Mouse (Mus musculus): ENCODE measurements around the gene Anxa2. TPM values are rescaled to one million over a fixed set of nuclear protein-coding genes. Genes with fewer than 3 reads are reported as not detected.

The Anxa2 gene
- total RNA-seq, 2 experiments from 2014 or later = 8.5 to 9.4 TPM

- DNase-seq (ENCODE audit: extremely low spot score in 1 of 2, low spot score in 1 of 2) = no peak
Measured at GRCm38 (mm10) chr9:69457747-69458625, 4.6 kb downstream of the Anxa2 start.

DNA sequence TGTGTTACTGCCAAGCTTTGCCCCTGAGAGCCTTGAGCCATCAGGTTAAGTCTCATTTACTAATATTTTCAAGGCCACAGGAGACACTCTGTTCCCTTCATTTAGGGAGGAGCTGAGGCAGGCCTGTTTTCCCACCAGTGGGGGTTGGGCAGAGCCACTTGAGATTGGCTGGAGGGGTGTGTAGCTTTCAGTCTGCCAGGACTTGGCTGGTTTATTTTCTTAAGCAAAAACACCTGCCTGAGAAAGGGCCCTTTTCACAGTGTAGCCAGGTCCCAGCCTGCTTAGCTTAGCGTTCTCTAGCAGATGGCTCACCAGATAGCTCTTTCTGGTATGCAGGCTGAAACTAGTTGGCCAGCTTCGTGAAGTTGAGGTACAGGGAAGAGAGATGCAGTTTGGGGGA, 5.6 kb downstream of the Anxa2 start:
- DNase-seq (ENCODE audit: extremely low spot score in 1 of 2, low spot score in 1 of 2) = no peak

- DNase-seq (ENCODE audit: extremely low spot score in 1 of 2, low spot score in 1 of 2) = no peak
Measured at GRCm38 (mm10) chr9:69459876-69460275, 6.5 kb downstream of the Anxa2 start.

DNA sequence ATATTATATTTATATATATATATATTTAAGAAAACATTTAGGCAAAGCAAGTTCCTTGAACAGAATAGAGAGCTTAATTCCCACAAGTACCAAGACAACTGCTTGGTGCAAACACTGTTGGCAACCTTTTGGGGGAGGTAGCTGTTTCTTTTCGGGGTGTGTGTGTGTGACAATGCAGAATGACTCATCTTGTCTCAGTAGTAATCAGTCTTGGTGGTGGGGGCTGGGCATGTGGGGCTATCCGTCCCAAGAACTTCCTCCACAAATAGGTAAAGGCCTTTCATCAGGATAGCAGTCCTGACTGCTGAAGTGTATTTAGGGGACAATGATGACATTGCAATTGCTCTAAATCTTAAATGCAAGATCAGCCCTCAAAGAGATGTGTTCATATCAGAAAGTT, 9.6 kb downstream of the Anxa2 start:
- no peak for DNase-seq (ENCODE audit: extremely low spot score in 1 of 2, low spot score in 1 of 2)

GRCm38 (mm10) chr9:69464109-69464756, 10.8 kb downstream of the Anxa2 start:
- no peak for DNase-seq (ENCODE audit: extremely low spot score in 1 of 2, low spot score in 1 of 2)

GRCm38 (mm10) chr9:69466098-69466497, 12.7 kb downstream of the Anxa2 start:
- no peak for DNase-seq (ENCODE audit: extremely low spot score in 1 of 2, low spot score in 1 of 2)

DNA sequence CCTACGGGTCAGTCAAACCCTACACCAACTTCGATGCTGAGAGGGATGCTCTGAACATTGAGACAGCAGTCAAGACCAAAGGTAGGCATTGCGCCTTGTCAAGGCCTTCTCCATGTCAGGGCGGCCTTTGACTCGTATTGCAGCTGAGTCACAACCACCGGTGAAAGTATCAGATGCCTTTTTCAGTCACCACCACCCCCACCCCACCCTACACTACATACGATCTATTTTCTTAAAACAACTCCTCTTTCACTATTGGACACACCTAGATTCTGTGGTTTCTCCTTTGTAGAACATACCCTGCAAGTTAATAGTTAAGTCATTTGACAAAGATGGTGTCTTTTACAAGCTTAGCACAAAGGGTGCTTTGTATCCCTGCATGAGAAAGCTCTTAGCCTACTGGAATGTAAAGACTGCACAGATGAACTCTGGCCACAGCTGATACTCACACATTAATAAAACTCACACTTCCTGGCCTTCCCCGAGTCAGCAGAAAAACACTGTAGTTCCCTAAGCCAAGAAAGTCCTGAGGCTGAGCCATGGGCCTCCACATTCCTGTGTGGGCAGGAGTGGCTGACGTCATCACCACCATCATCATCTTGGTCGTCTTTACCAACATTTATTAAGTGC, 14.0 kb downstream of the Anxa2 start:
- DNase-seq (ENCODE audit: extremely low spot score in 1 of 2, low spot score in 1 of 2) = no peak

DNA sequence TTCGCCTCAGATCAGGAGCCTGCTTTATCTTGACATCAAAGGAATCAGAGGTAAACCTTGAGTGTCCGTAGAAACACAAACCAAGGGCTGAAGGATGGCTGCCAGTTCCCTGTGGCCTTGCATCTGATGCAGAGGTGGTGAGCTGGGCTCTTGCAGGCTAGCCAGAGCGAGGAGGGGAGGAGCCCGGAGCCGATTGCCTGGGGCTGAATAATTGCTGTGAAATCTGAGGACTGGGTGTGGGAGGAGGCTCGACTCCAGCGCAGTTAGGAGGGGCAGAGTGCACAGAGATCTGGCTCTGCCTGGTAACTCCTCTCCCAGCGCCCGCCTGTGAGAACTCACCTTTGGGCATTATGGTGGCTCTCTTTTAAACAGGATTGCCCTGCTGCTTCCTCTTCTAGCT, 15.6 kb downstream of the Anxa2 start:
- no peak for DNase-seq (ENCODE audit: extremely low spot score in 1 of 2, low spot score in 1 of 2)

GRCm38 (mm10) chr9:69470362-69470761, 16.9 kb downstream of the Anxa2 start:
- no peak for DNase-seq (ENCODE audit: extremely low spot score in 1 of 2, low spot score in 1 of 2)

- no peak for DNase-seq (ENCODE audit: extremely low spot score in 1 of 2, low spot score in 1 of 2)
Measured at GRCm38 (mm10) chr9:69470921-69471320, 17.5 kb downstream of the Anxa2 start.

DNA sequence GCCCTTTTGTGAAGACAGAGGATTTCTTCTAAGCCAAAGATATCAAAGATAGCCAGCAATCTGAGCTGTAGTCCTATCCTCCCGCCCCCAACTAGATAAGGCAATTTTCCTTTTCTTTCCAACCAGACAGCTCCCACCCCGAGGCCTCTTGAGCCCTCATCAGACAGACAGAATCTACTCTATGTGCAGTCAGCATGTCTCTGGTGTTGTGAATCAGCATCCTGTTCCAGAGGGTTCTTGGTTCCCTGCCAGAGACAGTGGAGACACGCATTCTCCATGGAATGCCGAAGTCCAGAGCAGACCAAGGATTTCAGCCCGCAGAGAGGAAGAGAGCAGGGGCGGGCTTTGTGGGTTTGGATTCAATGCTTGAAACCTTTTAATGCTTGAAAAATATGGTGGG, 19.3 kb downstream of the Anxa2 start:
- no peak for DNase-seq (ENCODE audit: extremely low spot score in 1 of 2, low spot score in 1 of 2)

DNA sequence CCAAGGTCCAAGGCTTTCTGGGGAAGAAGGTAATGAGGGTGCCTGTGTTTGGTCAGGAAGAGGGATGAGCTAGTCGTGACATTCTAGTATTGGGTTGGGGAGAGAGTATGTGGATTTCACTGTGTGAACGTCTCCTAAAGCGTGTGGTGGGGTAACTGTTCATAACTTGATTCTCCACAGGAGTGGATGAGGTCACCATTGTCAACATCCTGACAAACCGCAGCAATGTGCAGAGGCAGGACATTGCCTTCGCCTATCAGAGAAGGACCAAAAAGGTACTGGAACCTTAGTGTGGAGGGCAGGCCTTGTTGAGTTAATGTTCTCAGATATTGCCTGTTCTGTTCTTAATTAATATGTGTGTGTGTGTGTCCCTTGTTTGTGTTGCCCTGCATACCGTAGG, 22.5 kb downstream of the Anxa2 start:
- DNase-seq (ENCODE audit: extremely low spot score in 1 of 2, low spot score in 1 of 2) = no peak

DNA sequence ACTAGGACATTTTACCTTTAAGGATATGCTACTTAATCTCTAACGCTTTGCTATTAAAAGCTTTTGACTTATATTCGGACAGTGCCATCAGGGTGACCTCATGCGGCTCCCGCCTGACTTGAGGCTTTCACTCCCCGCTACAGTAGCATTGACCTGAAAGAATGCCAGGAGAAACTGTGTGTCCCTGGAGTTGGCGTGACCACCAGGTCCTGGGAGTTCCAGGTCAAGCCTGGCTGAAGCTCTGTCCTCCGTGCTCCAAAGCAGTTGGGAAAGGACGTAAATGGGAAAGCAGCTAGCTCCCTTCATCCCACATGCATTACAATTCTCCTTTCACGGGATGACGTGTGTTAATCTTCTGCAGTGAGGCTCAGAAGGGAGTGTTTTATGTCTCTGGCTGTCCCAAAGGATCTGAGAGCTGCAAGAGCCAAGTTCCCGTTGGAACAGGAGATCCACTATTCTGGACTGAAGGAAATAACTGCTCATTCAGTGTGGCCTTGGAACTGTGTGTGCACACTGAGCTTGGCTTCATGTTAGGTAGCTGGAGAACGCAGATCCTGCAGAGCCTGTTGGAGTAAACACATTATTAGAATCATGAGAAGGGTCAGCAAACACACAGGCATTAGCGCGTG, 23.9 kb downstream of the Anxa2 start:
- no peak for DNase-seq (ENCODE audit: extremely low spot score in 1 of 2, low spot score in 1 of 2)

DNA sequence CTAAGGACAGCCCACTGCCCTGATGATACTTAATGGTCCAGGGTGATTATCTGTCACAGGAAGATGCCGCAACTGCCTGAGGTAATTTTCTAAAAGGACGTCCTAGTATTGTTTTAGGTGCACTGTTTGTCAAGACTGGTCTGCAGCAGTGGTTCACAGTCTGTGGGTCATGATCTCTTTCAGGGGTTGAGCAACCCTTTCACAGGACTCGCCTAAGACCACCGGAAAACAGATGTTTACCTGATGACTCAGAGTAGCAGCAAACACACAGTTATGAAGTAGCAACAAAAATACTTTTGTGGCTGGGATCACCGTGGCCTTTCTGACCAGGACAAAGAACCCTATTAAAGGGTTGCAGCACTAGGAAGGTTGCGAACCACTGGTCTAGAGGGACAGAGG, 24.4 kb downstream of the Anxa2 start:
- no peak for DNase-seq (ENCODE audit: extremely low spot score in 1 of 2, low spot score in 1 of 2)

- peak; percentile 82 to 97 for DNase-seq (ENCODE audit: extremely low spot score in 1 of 2, low spot score in 1 of 2)
Measured at GRCm38 (mm10) chr9:69480344-69480743, 26.9 kb downstream of the Anxa2 start.

GRCm38 (mm10) chr9:69483811-69484210, 30.4 kb downstream of the Anxa2 start:
- no peak for DNase-seq (ENCODE audit: extremely low spot score in 1 of 2, low spot score in 1 of 2)

- DNase-seq (ENCODE audit: extremely low spot score in 1 of 2, low spot score in 1 of 2) = no peak
Measured at GRCm38 (mm10) chr9:69486140-69486539, 32.7 kb downstream of the Anxa2 start.

- no peak for DNase-seq (ENCODE audit: extremely low spot score in 1 of 2, low spot score in 1 of 2)
Measured at GRCm38 (mm10) chr9:69488510-69488909, 35.1 kb downstream of the Anxa2 start.

GRCm38 (mm10) chr9:69488972-69489371, 35.6 kb downstream of the Anxa2 start:
- no peak for DNase-seq (ENCODE audit: extremely low spot score in 1 of 2, low spot score in 1 of 2)

GRCm38 (mm10) chr9:69492809-69493208, 39.4 kb downstream of the Anxa2 start:
- DNase-seq (ENCODE audit: extremely low spot score in 1 of 2, low spot score in 1 of 2) = no peak

GRCm38 (mm10) chr9:69502504-69502903, 49.1 kb downstream of the Anxa2 start:
- peak; percentile 53 to 82 for DNase-seq (ENCODE audit: extremely low spot score in 1 of 2, low spot score in 1 of 2)
